Mouse (Mus musculus) NIH3T3 (cell line): ENCODE data around the gene Alg11.

ENCODE experiments used
- DNase-seq: peaks from one replicate; pipeline ENCODE4 v3.0.0-alpha.2; 2012; ENCODE audit warnings: low read depth

Alg11 gene

GRCm38 (mm10) chr8:22061126-22061525, 605 bp downstream of the Alg11 start:
- peak; percentile 20 for DNase-seq

- DNase-seq: peak; percentile 17
Measured at GRCm38 (mm10) chr8:22079313-22080007, 18.9 kb downstream of the Alg11 start.

GRCm38 (mm10) chr8:22089226-22089625, 28.7 kb downstream of the Alg11 start:
- no peak for DNase-seq

- peak; percentile 43 for DNase-seq
Measured at GRCm38 (mm10) chr8:22091568-22091967, 31.0 kb downstream of the Alg11 start.

GRCm38 (mm10) chr8:22107020-22107419, 46.5 kb downstream of the Alg11 start:
- DNase-seq: no peak
